Mouse (Mus musculus): Measurements from ENCODE around the gene Cep55.

- TF ChIP-seq CTCF (IDR thresholded peaks at IDR 0.05; ENCODE audit: control insufficient read depth, insufficient read depth, insufficient read length), result no peak
- no peak for TF ChIP-seq MYOG (IDR thresholded peaks at IDR 0.05; ENCODE audit: control insufficient read depth, extremely low read depth, insufficient read length)
- no peak for TF ChIP-seq MYOD1 (IDR thresholded peaks at IDR 0.05; ENCODE audit: control insufficient read depth, insufficient read length, low read depth)
- TF ChIP-seq USF1 (IDR thresholded peaks at IDR 0.05; ENCODE audit: low read depth), result no peak
- TF ChIP-seq MAX (IDR thresholded peaks at IDR 0.05), result no peak
- TF ChIP-seq CEBPB (IDR thresholded peaks at IDR 0.05; ENCODE audit: low read depth), result no peak
- TF ChIP-seq FOSL1 (IDR thresholded peaks at IDR 0.05; ENCODE audit: insufficient read depth, low read length, poor library complexity, severe bottlenecking), result no peak
Observed at GRCm38 (mm10) chr19:38091512-38091985, 36.7 kb downstream of the Cep55 start.
